Mouse (Mus musculus): ENCODE data around the gene Creb1.

Creb1 gene

GRCm38 (mm10) chr1:64532589-64533470 is at the start of gene Creb1:
Gene Creb1 (plus strand): TSS chr1:64532645.
- peak; percentile 87 for DNase-seq (ENCODE audit: extremely low read depth, low read depth)

GRCm38 (mm10) chr1:64488521-64489029 is 43.9 kb upstream of the Creb1 start:
- DNase-seq (ENCODE audit: extremely low read depth, low read depth): peak; percentile 6

GRCm38 (mm10) chr1:64496803-64497202 is 35.6 kb upstream of the Creb1 start:
- no peak for DNase-seq (ENCODE audit: extremely low read depth, low read depth)

GRCm38 (mm10) chr1:64501382-64502140 is 30.9 kb upstream of the Creb1 start:
- DNase-seq (ENCODE audit: extremely low read depth, low read depth): no peak

- DNase-seq (ENCODE audit: extremely low read depth, low read depth): no peak
Observed at GRCm38 (mm10) chr1:64508479-64509096, 23.9 kb upstream of the Creb1 start.

GRCm38 (mm10) chr1:64509678-64510077 is 22.8 kb upstream of the Creb1 start:
- no peak for DNase-seq (ENCODE audit: extremely low read depth, low read depth)

- no peak for DNase-seq (ENCODE audit: extremely low read depth, low read depth)
Observed at GRCm38 (mm10) chr1:64514184-64514583, 18.3 kb upstream of the Creb1 start.

GRCm38 (mm10) chr1:64516593-64516992 is 15.9 kb upstream of the Creb1 start:
- DNase-seq (ENCODE audit: extremely low read depth, low read depth): no peak

- no peak for DNase-seq (ENCODE audit: extremely low read depth, low read depth)
Observed at GRCm38 (mm10) chr1:64518480-64518879, 14.0 kb upstream of the Creb1 start.

GRCm38 (mm10) chr1:64519345-64519744 is 13.1 kb upstream of the Creb1 start:
- DNase-seq (ENCODE audit: extremely low read depth, low read depth): no peak

GRCm38 (mm10) chr1:64519901-64520300 is 12.5 kb upstream of the Creb1 start:
- DNase-seq (ENCODE audit: extremely low read depth, low read depth): no peak

GRCm38 (mm10) chr1:64521734-64522133 is 10.7 kb upstream of the Creb1 start:
- no peak for DNase-seq (ENCODE audit: extremely low read depth, low read depth)

- no peak for DNase-seq (ENCODE audit: extremely low read depth, low read depth)
Observed at GRCm38 (mm10) chr1:64522637-64523036, 9.8 kb upstream of the Creb1 start.

GRCm38 (mm10) chr1:64523117-64523516 is 9.3 kb upstream of the Creb1 start:
- no peak for DNase-seq (ENCODE audit: extremely low read depth, low read depth)

GRCm38 (mm10) chr1:64524661-64525060 is 7.8 kb upstream of the Creb1 start:
- peak; percentile 16 for DNase-seq (ENCODE audit: extremely low read depth, low read depth)

GRCm38 (mm10) chr1:64527626-64528025 is 4.8 kb upstream of the Creb1 start:
- peak; percentile 60 for DNase-seq (ENCODE audit: extremely low read depth, low read depth)

- DNase-seq (ENCODE audit: extremely low read depth, low read depth): no peak
Observed at GRCm38 (mm10) chr1:64529781-64530315, 2.6 kb upstream of the Creb1 start.

- no peak for DNase-seq (ENCODE audit: extremely low read depth, low read depth)
Observed at GRCm38 (mm10) chr1:64531548-64531947, 897 bp upstream of the Creb1 start.

GRCm38 (mm10) chr1:64532067-64532523 is 350 bp upstream of the Creb1 start:
- peak; percentile 28 for DNase-seq (ENCODE audit: extremely low read depth, low read depth)

GRCm38 (mm10) chr1:64533471-64534443 is 1.3 kb downstream of the Creb1 start:
- DNase-seq (ENCODE audit: extremely low read depth, low read depth): peak; percentile 29
